Mouse (Mus musculus): ENCODE results near the gene Rgs19. TPM values are rescaled to one million over a fixed set of nuclear protein-coding genes. Genes with fewer than 3 reads are reported as not detected.
A peak's percentile ranks its signal among the peaks of the same experiment; 100 is the strongest.

The Rgs19 gene
- total RNA-seq, 2 experiments from 2014 or later: 2.7 to 2.8 TPM

GRCm38 (mm10) chr2:181696801-181697420 is 3.1 kb upstream of the Rgs19 start:
- intact Hi-C loops (cut with DNase I): no loop called here
- Histone ChIP-seq H3K27ac (no peak overlapping the region), H3K4me3 (no peak overlapping the region)
- TF ChIP-seq CTCF (IDR thresholded peaks at IDR 0.05): no peak
- DNase-seq: no peak

- intact Hi-C loops (cut with DNase I): no loop called here
- DNase-seq: no peak
Observed at GRCm38 (mm10) chr2:181695776-181696175, 2.0 kb upstream of the Rgs19 start.

GRCm38 (mm10) chr2:181694581-181694980 is 804 bp upstream of the Rgs19 start:
- no peak for TF ChIP-seq CTCF (IDR thresholded peaks at IDR 0.05)
- DNase-seq: no peak
- Histone ChIP-seq H3K4me3 (no peak overlapping the region), H3K27ac (no peak overlapping the region)
- intact Hi-C loops (cut with DNase I): no loop called here

More at GRCm38 (mm10) chr2:181695776-181696175, 2.0 kb upstream of the Rgs19 start:
- Histone ChIP-seq H3K4me3 (no peak overlapping the region), H3K27ac (no peak overlapping the region)
- no peak for TF ChIP-seq CTCF (IDR thresholded peaks at IDR 0.05)

GRCm38 (mm10) chr2:181692304-181692703 is 1.5 kb downstream of the Rgs19 start:
- Histone ChIP-seq H3K4me3 (no peak overlapping the region; the same call in 1 of the 2 replicates), H3K27ac (no peak overlapping the region)
- intact Hi-C loops (cut with DNase I): no loop called here
- no peak for DNase-seq
- TF ChIP-seq CTCF (IDR thresholded peaks at IDR 0.05): no peak

GRCm38 (mm10) chr2:181691571-181691970 is 2.2 kb downstream of the Rgs19 start:
- H3K4me3 ChIP-seq: peak overlapping the region; percentile 19
- intact Hi-C loops (cut with DNase I): no loop called here
- no peak for DNase-seq
- no peak overlapping the region for H3K27ac ChIP-seq
- TF ChIP-seq CTCF (IDR thresholded peaks at IDR 0.05): no peak

- DNase-seq: no peak
Observed at GRCm38 (mm10) chr2:181691083-181691482, 2.7 kb downstream of the Rgs19 start.

GRCm38 (mm10) chr2:181689466-181690160 is 4.2 kb downstream of the Rgs19 start:
- Histone ChIP-seq H3K4me3 (no peak overlapping the region), H3K27ac (no peak overlapping the region)
- no peak for TF ChIP-seq CTCF (IDR thresholded peaks at IDR 0.05)
- intact Hi-C loops (cut with DNase I): loop anchor here (10.0 kb wide), 1 partner anchor 175 kb away; the partner anchor contains the start of gene Polr3k
- DNase-seq: no peak

More at GRCm38 (mm10) chr2:181691083-181691482, 2.7 kb downstream of the Rgs19 start:
- TF ChIP-seq CTCF (IDR thresholded peaks at IDR 0.05): no peak
- intact Hi-C loops (cut with DNase I): no loop called here
- no peak overlapping the region for H3K4me3 ChIP-seq
- H3K27ac ChIP-seq: no peak overlapping the region

- Histone ChIP-seq H3K4me3 (no peak overlapping the region), H3K27ac (no peak overlapping the region)
- TF ChIP-seq CTCF (IDR thresholded peaks at IDR 0.05): no peak
- no peak for DNase-seq
- intact Hi-C loops (cut with DNase I): loop anchor here (10.0 kb wide), 1 partner anchor 177 kb away; the partner anchor contains the start of gene Polr3k
Observed at GRCm38 (mm10) chr2:181687586-181687985, 6.2 kb downstream of the Rgs19 start.

- intact Hi-C loops (cut with DNase I): loop anchor here (10.0 kb wide), 1 partner anchor 179 kb away; the partner anchor contains the start of gene Polr3k
- no peak for DNase-seq
Observed at GRCm38 (mm10) chr2:181685686-181686085, 8.1 kb downstream of the Rgs19 start.

GRCm38 (mm10) chr2:181684713-181685112 is 9.1 kb downstream of the Rgs19 start:
- TF ChIP-seq CTCF (IDR thresholded peaks at IDR 0.05): no peak
- intact Hi-C loops (cut with DNase I): loop anchor here (10.0 kb wide), 1 partner anchor 180 kb away; the partner anchor contains the start of gene Polr3k
- no peak for DNase-seq
- H3K27ac ChIP-seq: no peak overlapping the region
- H3K4me3 ChIP-seq: no peak overlapping the region

More at GRCm38 (mm10) chr2:181685686-181686085, 8.1 kb downstream of the Rgs19 start:
- H3K4me3 ChIP-seq: no peak overlapping the region
- TF ChIP-seq CTCF (IDR thresholded peaks at IDR 0.05): no peak
- no peak overlapping the region for H3K27ac ChIP-seq

- intact Hi-C loops (cut with DNase I): loop anchor here (10.0 kb wide), 1 partner anchor 181 kb away; the partner anchor contains the start of gene Polr3k
- H3K4me3 ChIP-seq: no peak overlapping the region
- H3K27ac ChIP-seq: no peak overlapping the region
- DNase-seq: no peak
- no peak for TF ChIP-seq CTCF (IDR thresholded peaks at IDR 0.05)
Observed at GRCm38 (mm10) chr2:181683381-181683780, 10.4 kb downstream of the Rgs19 start.

GRCm38 (mm10) chr2:181681978-181682377 is 11.8 kb downstream of the Rgs19 start:
- DNase-seq: no peak
- TF ChIP-seq CTCF (IDR thresholded peaks at IDR 0.05): no peak
- intact Hi-C loops (cut with DNase I): loop anchor here (10.0 kb wide), 1 partner anchor 183 kb away; the partner anchor contains the start of gene Polr3k

GRCm38 (mm10) chr2:181680716-181681117 is 13.1 kb downstream of the Rgs19 start:
- peak overlapping the region; percentile 92 for H3K27ac ChIP-seq
- no peak for DNase-seq
- intact Hi-C loops (cut with DNase I): loop anchor here (10.0 kb wide), 1 partner anchor 184 kb away; the partner anchor contains the start of gene Polr3k
- peak overlapping the region; percentile 86 for H3K4me3 ChIP-seq
- no peak for TF ChIP-seq CTCF (IDR thresholded peaks at IDR 0.05)

More at GRCm38 (mm10) chr2:181681978-181682377, 11.8 kb downstream of the Rgs19 start:
- Histone ChIP-seq H3K27ac (no peak overlapping the region), H3K4me3 (no peak overlapping the region)

Data from gastrocnemius, adult 2 months (tissue).